Mouse (Mus musculus) cerebellum, adult 2 months (tissue): ENCODE measurements at regions not wholly inside any gene's neighbourhood (a gene's known extent, or its start where the extent isn't known, plus 50 kb on each side); places are given as distances from the start of the nearest gene placed in this dataset.

Source experiments
- DNase-seq, 2 experiments: peaks; one replicate each; pipeline ENCODE4 v3.0.0; 2021
- H3K27ac ChIP-seq: fragments of 200-500 bp; 2 replicates; pipeline ENCODE4 v1.5.1; 2012; ENCODE audit warnings: low read length, control low read depth, inconsistent platforms; ENCODE audit not compliant: insufficient read depth
- H3K27me3 ChIP-seq: fragments of 200-500 bp; 2 replicates; pipeline ENCODE4 v1.6.1; 2012; ENCODE audit warnings: inconsistent platforms, mild to moderate bottlenecking, low read length, moderate library complexity; ENCODE audit not compliant: control insufficient read depth, insufficient read depth
- H3K4me1 ChIP-seq: fragments of 200-500 bp; 2 replicates; pipeline ENCODE4 v1.6.1; 2011; ENCODE audit warnings: low read length; ENCODE audit not compliant: control insufficient read depth, insufficient read depth
- H3K4me3 ChIP-seq: fragments of 200-500 bp; replicated peaks from 2 replicates; pipeline ENCODE3; 2011; ENCODE audit warnings: mild to moderate bottlenecking, low read depth, low read length, control low read depth; ENCODE audit not compliant: insufficient read depth
- CTCF ChIP-seq: fragments of 200-500 bp; IDR thresholded peaks from 2 replicates; pipeline ENCODE4 v1.5.1; 2011; ENCODE audit warnings: low read depth, mild to moderate bottlenecking, control low read depth, low read length, moderate library complexity, borderline replicate concordance; ENCODE audit not compliant: insufficient read depth
- POLR2A ChIP-seq: fragments of 200-500 bp; IDR thresholded peaks from 2 replicates; pipeline ENCODE4 v1.6.1; 2011; ENCODE audit warnings: low read length, control low read depth, borderline replicate concordance; ENCODE audit not compliant: insufficient read depth
- WGBS: fragments of 180-500 bp; shearing (Covaris S2); methylation state at CpG from one replicate; pipeline ENCODE4 v1.1.7; 2018; 5-methylcytosine and 5-hydroxymethylcytosine counted together

GRCm38 (mm10) chr14:105722923-105723322 is 173.7 kb downstream of the Spry2 start:
- no peak overlapping the region for H3K4me3 ChIP-seq

GRCm38 (mm10) chr14:105721576-105721975 is 175.0 kb downstream of the Spry2 start:
- Histone ChIP-seq H3K27me3 (no peaks in the 10 kb centered on the region), H3K27ac (peak overlapping the region; percentile 8; the same call in 1 of the 2 replicates), H3K4me1 (peaks cover 10% of the 10 kb centered on the region; the same call in 1 of the 2 replicates), H3K4me3 (no peak overlapping the region)
- DNase-seq: no peak
- no peak for TF ChIP-seq POLR2A
- 79% methylated on average over 3 of the region's 3 CpGs for WGBS

More at GRCm38 (mm10) chr14:105722923-105723322, 173.7 kb downstream of the Spry2 start:
- Histone ChIP-seq H3K27me3 (no peaks in the 10 kb centered on the region), H3K27ac (no peak overlapping the region), H3K4me1 (peaks cover 10% of the 10 kb centered on the region; the same call in 1 of the 2 replicates)
- no peak for TF ChIP-seq POLR2A
- TF ChIP-seq CTCF: no peak
- no peak for DNase-seq
- WGBS: 94% methylated on average over 2 of the region's 2 CpGs

DNA sequence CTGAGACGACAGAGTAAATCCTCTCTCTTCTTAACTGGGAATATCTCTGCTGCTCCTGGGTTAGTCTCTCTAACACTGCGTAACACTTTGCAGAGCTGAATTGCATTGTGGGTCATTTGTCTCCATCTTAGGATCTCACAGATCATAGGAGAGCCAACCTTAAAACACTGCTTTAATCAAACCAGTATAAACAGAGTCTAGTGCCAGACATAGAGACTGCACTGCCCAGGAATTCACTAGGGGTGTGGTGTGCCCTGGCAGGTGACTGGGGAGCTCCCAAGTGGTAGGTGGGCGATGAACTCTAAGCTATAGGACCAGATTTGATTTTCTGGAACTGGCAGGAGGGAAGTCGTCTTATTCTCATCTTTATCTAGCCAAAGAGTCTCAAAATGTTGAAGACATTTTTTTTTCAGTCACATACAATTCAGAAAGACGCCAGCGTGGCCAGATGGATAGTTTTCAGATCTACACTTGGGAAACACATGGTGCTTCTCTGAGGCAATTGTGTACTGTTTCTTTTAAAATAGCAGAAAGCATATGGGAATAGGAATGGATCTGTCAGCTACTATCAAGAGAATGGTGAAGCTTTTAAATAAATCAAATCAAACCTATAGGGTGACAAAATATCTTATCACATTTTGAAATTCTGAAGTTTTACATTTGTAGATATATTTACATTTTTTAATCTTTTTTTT is 175.7 kb downstream of the Spry2 start:
- H3K27me3 ChIP-seq: no peaks in the 10 kb centered on the region
- TF ChIP-seq POLR2A: no peak
- TF ChIP-seq CTCF: no peak
- DNase-seq: peak; percentile 31 to 61
- no peak overlapping the region for H3K27ac ChIP-seq
- 42% methylated on average over 6 of the region's 6 CpGs for WGBS
- no peak overlapping the region for H3K4me3 ChIP-seq
- peaks cover 10% of the 10 kb centered on the region; the same call in 1 of the 2 replicates for H3K4me1 ChIP-seq

DNA sequence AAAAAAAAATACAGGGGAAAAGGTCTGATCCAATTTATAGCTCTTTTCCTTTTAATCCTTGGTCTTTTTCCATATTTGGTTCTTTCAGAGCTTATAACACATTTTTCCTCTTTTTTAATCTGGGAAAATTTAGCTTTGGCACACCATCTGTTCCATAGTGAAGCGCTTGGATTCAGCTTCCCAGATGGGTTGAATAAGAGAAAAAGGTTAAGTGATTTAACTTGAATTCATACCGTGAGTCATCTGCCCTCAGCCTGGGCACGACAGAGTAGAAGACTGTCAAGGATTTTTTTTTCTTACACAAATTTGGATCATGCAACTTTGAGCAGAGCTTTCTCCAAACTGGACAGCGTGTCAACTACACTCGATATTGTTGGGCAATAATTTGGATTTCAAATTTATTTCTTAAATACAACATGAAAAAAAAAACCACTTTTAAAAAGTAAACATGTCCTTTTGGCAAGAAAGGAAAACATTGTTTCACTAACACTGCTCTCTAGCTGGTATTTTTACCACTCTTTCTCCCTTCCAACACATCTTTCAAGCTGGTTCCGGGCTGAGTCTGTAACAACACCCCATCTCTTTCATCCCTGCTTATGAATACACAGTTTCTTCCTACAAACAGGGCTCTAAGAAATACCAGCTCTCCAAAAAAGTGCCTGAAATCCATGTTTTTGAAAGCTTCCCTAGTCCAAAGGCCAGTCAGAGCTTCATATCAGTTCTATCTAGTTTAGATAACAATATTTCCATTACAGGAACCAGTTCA is 177.8 kb downstream of the Spry2 start:
- H3K4me3 ChIP-seq: no peak overlapping the region
- H3K27ac ChIP-seq: no peak overlapping the region
- H3K27me3 ChIP-seq: no peaks in the 10 kb centered on the region
- WGBS: 21% methylated on average over 6 of the region's 6 CpGs
- peaks cover 10% of the 10 kb centered on the region; the same call in 1 of the 2 replicates for H3K4me1 ChIP-seq
- peak; percentile 35 to 81 for DNase-seq
- TF ChIP-seq POLR2A (no peak), CTCF (no peak)

DNA sequence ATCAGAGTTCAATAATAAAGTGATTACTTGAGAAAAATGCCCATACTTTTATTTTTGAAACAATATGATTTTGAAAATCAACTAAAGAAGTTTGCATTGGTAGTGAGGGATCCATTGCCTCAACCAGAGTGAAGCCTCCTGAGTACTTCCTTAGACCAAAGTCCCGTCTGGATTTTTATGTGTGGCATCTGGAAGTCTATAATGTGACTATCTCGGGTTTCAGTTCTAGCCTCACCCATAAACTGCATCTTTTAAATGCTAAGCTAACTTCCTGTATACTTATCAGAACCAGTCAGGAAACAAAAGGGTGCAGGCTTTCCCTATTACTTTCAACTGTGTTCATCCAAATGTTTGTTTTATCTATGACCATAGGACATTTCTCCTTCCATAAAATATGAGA is 178.8 kb downstream of the Spry2 start:
- no peak overlapping the region for H3K27ac ChIP-seq
- 95% methylated on average over 2 of the region's 2 CpGs for WGBS
- TF ChIP-seq POLR2A (no peak), CTCF (no peak)
- H3K27me3 ChIP-seq: no peaks in the 10 kb centered on the region
- H3K4me1 ChIP-seq: peaks cover 10% of the 10 kb centered on the region; the same call in 1 of the 2 replicates
- no peak overlapping the region for H3K4me3 ChIP-seq
- no peak for DNase-seq

DNA sequence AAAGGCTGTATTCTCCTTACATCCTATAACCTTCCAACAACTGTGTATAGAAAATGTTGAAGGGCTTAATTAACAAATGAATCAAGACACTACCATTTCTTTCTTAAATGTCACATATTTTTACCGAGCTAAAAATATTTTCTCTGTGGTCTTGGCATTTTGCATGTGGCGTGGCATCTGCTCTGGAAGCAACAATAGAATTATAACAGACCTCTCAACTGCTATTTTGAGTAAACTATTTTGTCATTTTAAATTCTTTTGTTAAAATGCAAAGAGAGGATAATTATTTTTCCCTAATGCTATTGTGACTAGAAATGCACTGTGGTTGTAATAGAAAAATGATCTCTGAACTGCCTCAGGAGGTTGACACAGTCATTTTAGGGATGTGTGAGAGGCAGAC is 187.9 kb downstream of the Spry2 start:
- peaks cover 7% of the 10 kb centered on the region; the same call in 1 of the 2 replicates for H3K4me1 ChIP-seq
- no peak overlapping the region for H3K4me3 ChIP-seq
- 0 out of 2 replicates have a peak overlapping the region, but pooled peaks have one; percentile 39 for H3K27ac ChIP-seq
- peak in 1 of 2 experiments; percentile 68 for DNase-seq
- H3K27me3 ChIP-seq: no peaks in the 10 kb centered on the region
- 18% methylated on average over 2 of the region's 2 CpGs for WGBS
- TF ChIP-seq POLR2A (no peak), CTCF (no peak)

GRCm38 (mm10) chr14:105706756-105707155 is 189.9 kb downstream of the Spry2 start:
- Histone ChIP-seq H3K27ac (no peak overlapping the region), H3K4me3 (no peak overlapping the region), H3K4me1 (peaks cover 7% of the 10 kb centered on the region; the same call in 1 of the 2 replicates), H3K27me3 (no peaks in the 10 kb centered on the region)
- WGBS: 94% methylated on average over 7 of the region's 7 CpGs
- no peak for DNase-seq
- no peak for TF ChIP-seq CTCF
- TF ChIP-seq POLR2A: no peak
